Mouse (Mus musculus) layer of hippocampus, adult 9-11 months (tissue): ENCODE data around the gene Ankrd34a.
"Not testable (repeated sequence)": the region's sequence is repeated elsewhere in the genome, so short reads cannot be mapped to it uniquely, and the experiment has no call there.

ENCODE experiments used
- DNase-seq: peaks from one replicate; pipeline ENCODE4 v3.0.0; 2022

Ankrd34a gene

GRCm38 (mm10) chr3:96581141-96581540, 15.3 kb upstream of the Ankrd34a start:
- DNase-seq, result no peak

DNA sequence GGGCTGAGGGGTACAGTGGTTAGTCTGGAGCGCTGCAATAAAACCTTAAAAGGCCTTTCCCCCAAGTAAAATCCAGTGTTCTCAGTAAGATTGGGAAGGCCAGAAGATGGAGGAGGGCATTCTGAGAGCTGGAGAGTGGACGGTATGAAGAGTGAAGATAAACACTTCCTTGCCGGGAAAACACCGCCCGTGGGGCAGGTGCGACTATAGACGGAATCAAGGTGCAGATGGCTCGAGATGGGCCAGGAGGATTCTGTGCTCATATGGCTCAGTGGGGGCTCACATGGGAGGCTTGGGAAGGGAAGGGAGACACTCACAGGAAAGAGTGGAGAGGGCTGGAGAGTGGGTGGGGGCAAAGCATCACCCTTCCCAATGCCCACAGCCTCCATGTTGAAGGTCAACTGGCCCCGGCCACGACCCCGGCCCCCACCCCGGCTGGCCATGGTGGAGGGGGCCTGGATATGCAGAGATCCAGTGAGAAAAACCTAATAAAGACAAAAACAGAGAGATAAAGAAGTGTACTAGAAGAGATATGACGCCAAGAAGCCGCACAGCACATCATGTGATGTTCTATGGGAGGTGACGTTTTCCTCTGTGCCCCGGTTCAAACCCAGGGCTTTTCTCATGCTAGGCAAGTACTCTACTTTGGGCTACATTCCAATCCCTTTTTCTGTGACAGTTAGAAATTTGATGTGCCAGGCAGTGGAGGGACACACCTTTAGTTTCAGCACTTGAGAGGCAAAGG, 14.5 kb upstream of the Ankrd34a start:
- DNase-seq, result no peak

DNA sequence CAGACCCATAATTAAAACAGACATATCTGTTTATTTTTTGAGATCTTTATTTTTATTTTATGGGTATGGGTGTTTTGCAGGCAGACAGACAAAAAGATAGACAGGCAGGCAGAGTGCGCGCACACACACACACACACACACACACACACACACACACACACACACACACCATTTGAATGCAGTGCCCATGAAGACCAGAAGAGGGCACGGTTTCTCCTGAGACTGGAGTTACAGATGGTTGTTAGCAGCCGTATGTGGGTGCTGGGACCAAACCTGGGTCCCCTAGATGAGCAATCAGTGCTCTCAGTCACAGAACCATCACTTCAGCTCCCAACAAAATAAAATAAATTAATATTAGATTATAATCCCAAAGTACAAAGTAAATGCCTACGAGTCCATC, 13.1 kb upstream of the Ankrd34a start:
- DNase-seq, result no peak

DNA sequence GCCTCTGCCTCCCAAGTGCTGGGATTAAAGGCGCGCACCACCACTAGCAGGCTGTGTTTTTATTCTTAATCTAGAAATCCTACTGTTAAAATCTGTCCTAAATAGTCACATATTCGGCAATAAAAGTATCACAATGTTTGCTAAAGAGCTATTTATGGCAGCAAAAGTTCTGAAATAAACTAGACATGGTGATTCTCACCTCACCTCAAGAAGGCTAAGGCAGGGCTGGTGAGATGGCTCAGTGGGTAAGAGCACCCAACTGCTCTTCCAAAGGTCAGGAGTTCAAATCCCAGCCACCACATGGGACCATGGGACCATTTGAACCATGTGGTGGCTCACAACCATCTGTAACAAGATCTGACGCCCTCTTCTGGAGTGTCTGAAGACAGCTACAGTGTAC, 5.8 kb upstream of the Ankrd34a start:
- DNase-seq, result no peak

- no peak for DNase-seq
Measured at GRCm38 (mm10) chr3:96593374-96593773, 3.1 kb upstream of the Ankrd34a start.

DNA sequence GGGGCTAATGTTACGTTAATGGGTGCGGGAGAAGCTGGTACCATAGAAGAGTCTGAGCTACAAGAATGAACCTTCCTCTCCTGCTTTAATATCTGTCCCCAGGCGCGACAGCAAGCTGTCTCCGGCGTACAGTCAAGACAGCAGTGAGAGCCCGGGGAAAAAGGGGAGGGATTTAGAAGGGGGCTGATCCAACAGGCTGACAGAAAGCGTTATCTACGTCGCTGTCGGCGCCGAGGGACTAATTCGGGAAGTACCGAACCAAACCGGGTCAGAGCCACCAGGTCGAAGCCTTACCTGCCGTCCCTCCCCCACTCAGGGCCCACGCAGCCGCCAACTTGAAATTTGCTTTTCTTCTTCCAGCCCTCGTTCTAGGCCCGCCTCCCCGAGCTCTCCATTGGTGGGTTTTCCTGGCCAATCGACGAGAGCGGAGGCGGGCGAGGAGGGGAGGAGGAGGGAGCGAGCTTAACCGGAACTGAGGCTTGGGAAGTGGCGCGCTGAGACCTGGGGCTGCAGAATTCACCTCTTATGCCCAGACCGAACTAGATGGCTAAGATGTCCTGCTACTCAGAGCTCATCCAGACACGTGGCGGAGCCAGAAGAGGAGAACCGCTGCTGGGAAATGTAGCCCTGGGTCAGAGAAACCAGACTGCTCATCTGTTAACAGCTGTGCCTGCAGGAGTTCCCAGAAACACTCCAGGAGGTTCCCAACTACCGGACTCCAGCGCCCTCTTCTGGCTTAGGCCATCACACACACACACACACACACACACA, 2.5 kb upstream of the Ankrd34a start, which contains the start of gene Polr3gl:
TSS of gene Polr3gl (minus strand) at position 392 of the 771 bp plus-strand sequence.
- peak; percentile 95 for DNase-seq

DNA sequence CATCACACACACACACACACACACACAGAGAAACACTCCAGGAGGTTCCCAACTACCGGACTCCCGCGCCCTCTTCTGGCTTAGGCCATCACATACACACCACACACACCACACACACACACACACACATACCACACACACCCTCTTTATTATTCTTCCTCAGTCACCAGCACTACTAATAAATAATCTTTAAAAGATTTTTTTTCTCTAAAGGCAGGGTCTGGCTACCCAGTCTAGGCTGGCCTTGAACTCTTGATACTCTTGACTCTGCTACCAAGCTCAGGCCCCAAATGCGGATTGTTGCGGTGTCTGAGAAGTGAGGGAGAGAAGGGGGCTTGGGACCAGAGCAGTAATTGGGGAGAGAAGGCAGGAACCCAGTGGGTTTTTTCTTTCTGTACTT, 1.6 kb upstream of the Ankrd34a start:
- no peak for DNase-seq

DNA sequence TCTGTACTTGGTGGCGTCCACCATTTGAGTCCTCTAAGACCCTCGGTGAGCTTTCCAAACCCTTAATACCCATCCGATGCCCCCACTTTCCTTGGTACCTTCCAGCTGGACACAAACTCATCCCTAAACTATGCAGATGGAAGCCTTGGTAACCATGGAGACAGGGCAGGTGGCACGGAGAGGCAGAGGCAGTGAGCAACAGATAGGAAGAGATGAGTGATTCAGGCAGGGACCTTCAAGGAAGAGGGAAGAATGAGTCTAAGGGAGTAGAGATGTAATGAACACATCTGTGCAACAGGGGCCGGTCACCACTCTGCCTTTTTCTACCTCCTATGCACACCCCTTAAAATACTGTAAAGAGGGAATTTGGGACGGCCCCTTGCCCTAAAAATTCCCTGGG, 775 bp upstream of the Ankrd34a start:
- DNase-seq, result peak; percentile 70

DNA sequence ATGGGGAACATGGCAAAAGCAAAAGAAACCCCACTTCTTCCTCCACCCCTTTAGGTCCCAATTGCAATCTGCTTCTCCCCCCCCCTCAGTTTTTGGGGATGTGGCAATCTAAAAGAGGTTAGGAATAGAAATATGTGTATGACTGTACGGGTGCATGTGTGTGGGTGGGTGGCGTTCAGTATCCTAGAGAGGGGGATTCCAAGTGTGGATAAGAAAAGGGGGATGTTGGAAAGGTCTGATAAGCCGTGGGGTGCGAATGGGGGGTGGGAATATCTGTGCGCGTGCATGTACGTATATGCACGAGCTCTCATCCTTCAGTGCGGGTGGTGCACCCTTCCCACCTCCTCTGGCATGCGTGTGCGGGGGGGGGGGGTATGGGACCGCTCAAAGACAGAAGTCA, 419 bp downstream of the Ankrd34a start:
- DNase-seq, result no peak

- DNase-seq, result no peak
Measured at GRCm38 (mm10) chr3:96597435-96597891, 1.0 kb downstream of the Ankrd34a start.

- no peak for DNase-seq
Measured at GRCm38 (mm10) chr3:96598156-96599068, 2.0 kb downstream of the Ankrd34a start.

GRCm38 (mm10) chr3:96599069-96599393, 2.6 kb downstream of the Ankrd34a start:
- DNase-seq, result no peak

- DNase-seq, result no peak
Measured at GRCm38 (mm10) chr3:96599411-96599810, 3.0 kb downstream of the Ankrd34a start.

- DNase-seq, result peak; percentile 97
Measured at GRCm38 (mm10) chr3:96600639-96601250, 4.3 kb downstream of the Ankrd34a start, which contains the start of gene Lix1l. TSS of gene Lix1l (plus strand) at chr3:96601149.

DNA sequence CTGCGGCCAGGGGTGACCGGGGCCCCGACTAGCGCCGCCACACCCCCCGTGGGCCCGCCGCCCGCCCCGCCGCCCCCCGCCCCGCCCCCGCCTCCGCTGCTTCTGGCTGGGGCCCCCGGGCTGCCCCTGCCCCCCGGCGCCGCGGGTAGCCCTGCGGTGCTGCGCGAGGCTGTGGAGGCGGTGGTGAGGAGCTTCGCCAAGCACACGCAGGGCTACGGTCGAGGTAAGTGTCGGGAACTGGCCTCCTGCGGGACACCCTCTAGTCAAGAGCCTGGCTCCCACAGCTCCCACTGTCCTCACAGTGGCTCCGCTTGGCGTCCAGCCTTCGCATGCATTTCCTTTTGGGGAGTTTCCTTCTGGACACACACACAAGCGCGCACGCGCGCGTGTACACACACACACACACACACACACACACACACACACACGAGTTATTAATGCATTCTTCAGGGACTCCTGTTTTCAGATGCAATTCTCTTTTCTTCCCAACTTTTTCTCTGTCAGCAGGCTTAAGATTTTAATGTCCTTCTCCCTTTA, 4.9 kb downstream of the Ankrd34a start:
- peak; percentile 68 for DNase-seq

GRCm38 (mm10) chr3:96601941-96602703, 5.7 kb downstream of the Ankrd34a start:
- no peak for DNase-seq

GRCm38 (mm10) chr3:96602704-96603084, 6.3 kb downstream of the Ankrd34a start:
- DNase-seq, result no peak

DNA sequence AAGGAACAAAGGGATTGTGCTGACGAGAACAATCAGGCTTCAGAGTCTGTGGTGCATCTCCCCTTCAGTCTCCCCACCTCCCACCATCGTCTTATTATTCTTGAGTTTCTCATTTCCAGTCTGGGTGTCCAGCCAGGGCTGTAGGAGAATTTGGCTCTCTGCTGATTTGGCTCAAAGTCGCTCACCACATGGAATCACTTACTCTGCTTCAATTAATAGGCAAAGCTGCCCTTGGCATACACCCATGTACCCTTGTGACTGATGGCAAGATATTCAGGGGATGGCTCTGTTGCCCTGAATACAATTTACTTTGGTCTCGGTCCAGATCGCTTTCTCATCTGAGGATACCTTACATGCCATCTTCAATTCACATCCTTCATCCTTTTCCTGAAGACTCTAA, 6.9 kb downstream of the Ankrd34a start:
- no peak for DNase-seq

- not testable (repeated sequence) for DNase-seq
Measured at GRCm38 (mm10) chr3:96606007-96606406, 9.6 kb downstream of the Ankrd34a start.

GRCm38 (mm10) chr3:96606618-96607017, 10.2 kb downstream of the Ankrd34a start:
- no peak for DNase-seq

DNA sequence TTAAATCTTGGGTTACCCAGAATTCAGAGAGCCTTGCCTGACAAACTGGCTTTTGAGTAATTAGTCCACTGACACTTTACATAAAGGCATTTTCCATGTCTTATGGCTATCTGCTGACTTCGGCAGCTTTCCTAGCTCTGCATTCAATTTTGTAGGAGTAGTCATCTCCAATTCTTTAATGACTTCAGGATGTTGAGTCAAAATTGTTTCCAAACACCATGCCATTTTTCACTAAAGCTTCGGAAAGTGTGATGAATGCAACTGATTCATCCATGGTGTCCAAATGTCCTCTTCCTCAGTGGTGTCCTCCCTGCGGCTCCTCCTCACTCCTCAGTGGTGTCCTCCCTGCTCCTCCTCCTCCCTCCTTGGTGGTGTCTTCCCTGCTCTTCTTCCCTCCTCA, 21.5 kb downstream of the Ankrd34a start:
- DNase-seq, result no peak

DNA sequence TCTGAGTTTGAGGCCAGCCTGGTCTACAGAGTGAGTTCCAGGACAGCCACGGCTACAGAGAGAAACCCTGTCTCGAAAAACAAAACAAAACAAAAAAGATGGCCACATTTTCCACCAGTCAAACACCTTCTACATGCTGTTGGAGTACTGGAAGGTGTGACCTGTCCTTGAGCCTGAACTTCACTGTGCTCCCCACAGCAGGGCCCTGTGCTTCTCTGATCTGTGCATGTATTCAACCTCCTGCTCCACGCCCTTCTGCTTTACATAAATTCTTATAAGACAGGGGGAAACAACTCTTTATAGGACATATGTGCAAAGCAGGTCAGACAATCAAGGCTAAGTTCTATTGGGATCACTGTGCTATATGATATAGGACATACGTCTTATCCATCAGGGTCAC, 26.8 kb downstream of the Ankrd34a start:
- DNase-seq, result no peak
